Mouse (Mus musculus) monocyte, adult 2 months (primary cell): ENCODE measurements around the gene Gm20388.
A peak's percentile ranks its signal among the peaks of the same experiment; 100 is the strongest.

Experiments used
- DNase-seq, 2 experiments: peaks; one replicate each; pipeline ENCODE4 v3.0.0; 2022; ENCODE audit warnings: low spot score in 2 of 2, low read depth in 1 of 2

Gm20388 gene

DNA sequence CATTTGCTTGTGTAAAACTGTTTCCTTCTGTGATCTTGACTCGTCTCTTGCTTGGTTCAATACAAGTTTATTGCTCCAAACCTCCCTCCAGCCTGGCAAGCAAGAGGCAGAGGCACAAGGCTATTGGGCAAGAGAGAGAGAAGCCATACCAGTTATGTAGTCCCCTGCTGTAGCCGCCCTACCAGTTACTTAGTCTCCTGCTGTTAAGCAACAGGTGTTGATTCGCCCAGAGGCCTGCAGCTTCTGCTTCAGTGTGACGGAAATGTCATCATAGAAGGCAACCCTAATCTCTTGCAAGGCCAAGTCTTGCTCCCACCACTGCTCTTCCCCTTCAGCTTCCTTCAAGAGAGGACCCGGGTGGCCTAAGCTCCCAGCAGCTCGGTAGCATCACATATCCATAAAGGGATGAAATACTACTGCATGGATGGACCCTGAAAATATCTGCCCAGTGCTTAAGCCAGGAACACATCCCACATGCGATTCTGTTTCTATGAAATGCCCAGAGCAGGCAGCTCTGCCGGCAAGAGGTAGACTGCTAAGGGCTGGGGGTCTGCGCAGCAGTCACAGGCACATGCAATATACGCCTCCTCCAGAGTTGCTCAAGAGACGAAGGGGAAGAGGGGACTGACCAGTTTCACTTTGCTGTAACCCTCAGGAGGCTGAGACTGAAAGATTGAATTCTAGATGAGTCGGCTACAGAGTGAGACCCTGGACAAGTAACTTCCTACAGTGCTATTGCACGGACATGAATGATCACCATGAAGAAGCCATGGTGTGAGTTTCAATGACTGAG lies 3369.9 kb downstream of the Gm20388 start:
- DNase-seq, result peak in 1 of 2 experiments; percentile 13

DNA sequence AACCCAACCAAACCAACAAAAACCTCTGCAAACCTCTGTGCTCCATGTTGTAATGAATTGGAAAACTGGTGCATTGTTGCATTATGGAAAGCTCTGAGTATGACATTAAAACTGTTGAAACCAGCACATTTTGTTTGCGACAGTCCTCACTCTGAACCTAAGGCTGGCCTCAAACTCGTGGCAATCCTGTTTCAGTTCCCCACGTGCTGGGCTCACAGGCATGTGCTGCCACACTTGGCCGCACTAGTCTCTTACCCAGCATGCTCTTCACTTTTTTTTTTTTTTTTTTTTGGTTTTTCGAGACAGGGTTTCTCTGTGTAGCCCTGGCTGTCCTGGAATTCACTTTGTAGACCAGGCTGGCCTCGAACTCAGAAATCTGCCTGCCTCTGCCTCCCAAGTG lies 3372.4 kb downstream of the Gm20388 start:
- DNase-seq, result peak in 1 of 2 experiments; percentile 24

DNA sequence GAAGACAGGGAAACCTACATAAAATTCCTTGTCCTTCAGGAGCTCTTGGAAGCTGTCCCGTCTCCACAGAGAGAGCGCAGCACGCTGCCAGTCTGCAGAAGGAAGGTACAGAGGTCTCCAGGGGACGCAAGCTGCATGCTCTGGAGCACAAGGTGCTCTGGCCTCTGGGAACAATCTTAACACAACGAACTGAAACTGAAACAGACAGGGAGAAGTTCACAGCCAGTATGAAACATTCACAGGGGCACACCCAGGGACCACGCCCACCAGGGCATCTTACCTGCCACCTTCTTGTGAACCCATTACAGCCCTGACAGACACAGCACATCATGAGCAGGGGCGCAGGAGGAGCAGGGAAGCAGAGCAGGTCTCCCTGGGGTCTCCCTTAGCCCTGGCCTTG lies 3373.3 kb downstream of the Gm20388 start:
- no peak for DNase-seq

DNA sequence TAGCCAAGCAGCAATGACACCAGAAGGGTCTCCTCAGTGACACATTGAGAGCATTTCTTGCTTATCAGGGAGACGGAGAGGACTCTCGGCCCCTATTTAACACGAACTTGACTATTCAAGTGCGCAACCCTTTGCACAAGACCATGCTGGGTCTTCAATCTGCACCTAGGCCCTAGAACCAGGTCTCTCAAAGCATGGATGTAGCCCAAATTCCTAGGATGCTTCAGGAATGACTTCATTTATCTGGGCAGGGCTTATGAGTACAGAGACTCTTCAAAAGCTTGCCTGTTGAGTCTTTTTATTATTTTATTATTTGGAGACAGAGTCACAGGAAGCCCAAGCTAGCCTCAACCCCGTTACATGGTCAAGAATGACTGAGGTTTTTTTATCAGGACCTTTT lies 3373.9 kb downstream of the Gm20388 start:
- DNase-seq, result no peak

DNA sequence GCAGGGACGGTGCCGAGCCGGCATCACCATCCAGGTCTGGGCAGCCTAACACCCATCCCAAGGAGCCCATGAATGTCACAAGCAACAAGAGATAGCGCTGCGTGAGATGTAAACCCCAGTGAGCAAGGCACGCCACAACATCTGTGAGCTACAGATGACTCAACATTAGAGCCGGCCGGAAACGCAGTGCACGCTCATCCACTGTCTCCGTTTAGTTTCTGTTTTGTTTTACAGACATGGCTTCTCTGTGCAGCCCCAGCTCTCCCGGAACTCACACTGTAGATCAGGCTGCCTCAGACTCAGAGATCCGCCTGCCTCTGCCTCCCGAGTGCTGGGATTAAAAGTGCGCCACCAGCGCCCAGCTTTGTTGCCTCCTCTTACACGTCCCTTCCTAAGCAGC lies 3376.7 kb downstream of the Gm20388 start:
- no peak for DNase-seq

DNA sequence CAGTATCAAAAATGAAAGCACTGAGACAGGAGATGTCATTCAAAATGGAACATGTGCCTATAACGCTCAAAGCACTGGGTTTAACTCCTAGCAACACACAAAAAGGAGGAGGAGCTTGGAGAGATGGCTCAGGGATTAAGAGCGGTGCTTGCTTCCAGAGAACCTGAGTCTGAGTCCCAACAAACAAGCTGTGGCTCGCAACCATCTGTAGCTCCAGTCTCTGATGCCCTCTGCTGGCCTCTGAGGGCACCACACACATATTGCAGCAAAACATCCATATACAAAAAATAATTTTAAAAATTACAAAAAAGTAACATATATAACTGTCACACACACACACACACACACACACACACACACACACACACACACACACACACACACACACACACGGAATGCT lies 3379.5 kb downstream of the Gm20388 start:
- DNase-seq, result peak in 1 of 2 experiments; percentile 18

DNA sequence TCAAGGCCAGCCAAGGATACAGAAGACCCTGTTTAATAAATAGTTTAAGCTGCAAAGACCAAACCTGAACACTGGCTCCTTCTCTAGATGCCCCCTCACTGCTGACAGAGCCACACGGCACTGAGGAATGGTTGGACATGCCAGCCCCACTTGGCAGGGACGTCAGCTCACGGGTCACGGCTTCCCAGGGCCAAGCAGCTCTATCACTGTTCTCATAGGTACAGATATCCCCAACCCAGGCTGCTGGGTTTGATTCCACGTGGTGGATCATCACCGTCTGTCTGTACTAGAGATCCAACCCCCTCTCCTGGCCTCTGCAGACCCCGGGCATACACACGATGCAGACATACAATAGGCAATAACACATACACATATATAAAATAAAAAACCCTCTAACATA lies 3380.0 kb downstream of the Gm20388 start:
- DNase-seq, result no peak

DNA sequence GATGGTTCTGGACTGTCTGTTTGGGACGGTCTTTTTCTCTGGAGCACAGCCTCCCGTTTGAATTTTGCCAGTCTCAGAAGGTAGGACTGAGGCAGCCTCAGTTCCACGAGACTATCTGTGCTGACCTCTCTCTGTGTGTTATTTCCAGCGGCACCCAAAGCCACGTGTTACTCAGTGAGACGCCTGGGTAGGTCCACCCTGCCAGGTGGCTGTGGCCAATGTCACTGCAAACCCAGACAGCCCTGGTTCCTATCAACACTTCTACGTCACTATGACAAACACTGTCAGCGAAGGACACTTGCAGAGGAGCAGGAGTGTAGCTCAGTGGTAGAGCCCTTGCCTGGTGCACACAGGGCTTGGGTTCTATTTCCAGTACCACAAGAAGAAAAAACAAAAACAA lies 3381.1 kb downstream of the Gm20388 start:
- DNase-seq, result no peak

DNA sequence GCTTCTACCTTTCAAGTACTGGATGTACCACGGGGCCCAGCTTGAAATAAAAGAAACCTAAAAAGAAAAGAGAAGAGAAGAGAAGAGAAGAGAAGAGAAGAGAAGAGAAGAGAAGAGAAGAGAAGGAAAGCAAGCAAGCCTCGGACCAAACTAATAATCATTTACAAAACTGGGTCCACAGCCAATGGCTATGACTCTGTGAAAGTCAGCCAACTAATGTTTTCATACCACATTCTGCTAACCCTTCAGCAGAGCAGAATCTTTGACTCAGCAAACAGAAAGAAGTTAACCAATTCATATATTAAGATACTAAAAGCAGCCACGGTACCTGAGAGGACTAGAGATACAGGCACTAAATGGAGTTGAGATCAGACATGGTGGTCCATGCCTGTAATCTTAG lies 3381.6 kb downstream of the Gm20388 start:
- no peak for DNase-seq

DNA sequence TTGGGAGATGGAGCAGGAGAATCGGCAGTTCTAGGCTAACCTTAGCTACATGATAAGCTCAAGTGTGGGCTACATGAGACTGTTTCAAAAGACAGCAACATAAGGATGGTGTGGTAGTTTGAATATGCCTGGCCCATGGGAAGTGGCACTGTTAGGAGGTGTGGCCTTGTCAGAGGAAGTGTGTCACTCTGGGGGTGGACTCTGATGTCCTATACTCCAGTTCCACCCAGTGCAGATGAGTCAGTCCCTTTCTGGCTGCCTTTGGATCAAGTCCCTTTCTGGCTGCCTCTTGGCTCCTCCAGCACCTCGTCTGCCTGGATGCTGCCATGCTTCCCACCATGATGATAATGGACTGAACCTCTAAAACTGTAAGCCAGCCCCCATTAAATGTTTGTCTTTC lies 3382.1 kb downstream of the Gm20388 start:
- no peak for DNase-seq

DNA sequence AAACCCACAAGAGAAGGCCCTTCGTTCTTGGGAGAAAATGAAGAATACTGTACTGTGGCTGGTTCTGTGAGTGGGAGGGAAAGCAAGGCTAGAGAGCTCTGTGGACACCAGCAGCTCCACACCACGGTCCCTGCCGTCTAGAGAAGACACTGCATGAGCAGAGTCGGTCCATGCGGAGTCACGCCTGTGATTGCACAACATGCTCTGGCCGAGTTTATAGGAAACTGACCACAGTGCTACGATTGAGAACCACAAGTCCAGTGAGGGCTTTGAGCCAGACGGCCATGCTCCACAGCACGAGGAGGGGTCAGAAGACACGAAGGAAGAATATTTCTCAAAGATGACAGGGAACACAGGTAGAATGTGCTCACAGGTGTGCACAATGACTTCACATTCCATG lies 3387.7 kb downstream of the Gm20388 start:
- DNase-seq, result no peak

DNA sequence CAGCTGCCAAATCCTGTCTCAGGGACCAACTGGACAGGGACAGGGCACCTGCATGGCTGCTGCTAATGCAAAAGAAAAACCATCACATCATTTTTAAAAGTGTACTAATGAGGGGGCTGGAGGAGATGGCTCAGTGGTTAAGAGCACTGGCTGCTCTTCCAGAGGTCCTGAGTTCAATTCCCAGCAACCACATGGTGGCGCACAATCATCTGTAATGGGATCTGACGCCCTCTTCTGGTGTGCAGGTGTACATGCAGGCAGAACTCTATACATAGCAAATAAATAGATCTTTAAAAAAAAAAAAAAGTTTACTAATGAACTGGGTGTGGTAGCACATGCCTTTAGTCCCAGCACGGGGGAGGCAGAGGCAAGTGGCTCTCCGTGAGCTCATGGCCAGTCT lies 3398.1 kb downstream of the Gm20388 start:
- DNase-seq, result no peak

DNA sequence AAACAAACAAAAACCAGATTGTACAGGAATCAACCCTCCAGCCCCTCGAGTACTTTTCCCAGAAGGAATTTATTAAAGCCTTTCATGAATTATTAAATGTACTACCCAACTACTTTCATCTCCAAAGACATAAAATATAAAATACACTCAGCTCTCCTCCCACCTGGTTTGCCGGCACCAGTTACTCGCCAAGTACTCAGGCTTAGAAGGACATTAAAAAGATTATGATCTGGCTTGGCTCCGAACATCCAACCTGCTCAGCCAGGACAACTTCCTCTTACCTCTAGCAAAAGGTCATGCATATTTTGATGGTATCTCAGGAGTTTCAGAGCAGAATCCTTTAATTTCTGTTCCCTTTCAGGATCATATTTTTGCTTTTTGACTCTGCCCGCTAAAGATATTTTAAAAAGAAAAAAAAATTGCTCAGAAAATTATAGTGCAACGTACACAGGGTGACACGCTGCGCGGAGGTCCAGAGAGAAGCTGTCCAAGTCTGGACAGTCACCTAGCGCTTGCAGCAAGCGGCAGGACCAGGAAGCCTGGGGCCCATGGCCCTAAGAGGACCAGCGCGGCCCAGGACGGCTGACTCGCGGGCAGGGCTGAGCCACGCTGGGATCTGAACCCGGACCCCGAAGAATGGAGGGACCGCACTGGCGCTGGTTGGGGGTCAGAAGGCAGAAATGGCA lies 3407.3 kb downstream of the Gm20388 start:
- no peak for DNase-seq

DNA sequence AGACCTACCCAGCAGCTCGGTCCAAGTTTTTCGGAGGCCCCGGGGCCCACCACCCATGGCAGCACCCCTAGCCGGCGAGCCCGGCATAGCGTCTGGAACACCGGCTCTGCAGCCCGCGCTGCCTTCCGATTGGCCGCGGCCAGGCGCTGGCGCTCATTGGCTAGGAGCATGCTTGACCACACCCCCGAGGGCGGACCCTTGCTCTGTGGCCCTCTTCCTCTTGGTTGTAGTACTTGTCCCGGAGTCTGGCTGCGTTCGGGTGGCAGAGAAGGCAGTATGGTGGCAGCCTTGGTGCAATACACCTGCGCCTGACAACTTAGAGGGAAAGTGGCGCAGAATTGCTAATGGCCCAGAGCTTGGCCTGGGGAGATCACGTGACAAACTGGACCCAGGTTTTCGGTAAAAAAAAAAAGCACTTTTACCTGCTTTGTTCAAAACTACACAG lies 3407.8 kb downstream of the Gm20388 start, which contains the start of gene Fanca:
TSS of gene Fanca (minus strand) at position 110 of the 445 bp plus-strand sequence.
- peak; percentile 81 to 82 for DNase-seq

DNA sequence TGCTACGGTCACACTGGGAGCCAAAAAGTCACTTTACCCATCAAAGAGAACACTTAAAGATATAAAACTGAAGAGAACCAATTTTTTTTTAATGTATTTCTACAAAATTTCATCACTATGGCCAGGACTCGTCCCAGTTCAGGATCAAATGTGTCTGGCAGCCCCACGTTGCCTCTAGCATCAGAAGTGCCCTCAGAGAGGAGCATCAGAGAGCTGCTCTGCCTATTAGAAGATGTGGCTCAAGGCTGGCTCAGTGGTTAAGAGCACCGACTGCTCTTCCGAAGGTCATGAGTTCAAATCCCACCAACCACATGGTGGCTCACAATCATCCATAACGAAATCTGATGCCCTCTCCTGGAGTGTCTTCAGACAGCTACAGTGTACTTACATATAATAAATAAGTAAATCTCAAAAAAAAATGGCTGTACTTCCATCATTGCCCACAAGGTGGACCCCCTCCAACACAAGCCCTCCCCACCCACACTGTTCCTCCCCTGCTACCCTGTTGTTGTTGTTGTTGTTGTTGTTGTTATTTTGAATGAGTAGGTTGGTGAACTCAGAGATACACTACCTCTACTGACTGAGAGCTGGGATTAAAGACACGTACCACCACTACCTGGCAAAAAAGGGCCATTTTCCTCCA lies 3409.0 kb downstream of the Gm20388 start:
- no peak for DNase-seq

DNA sequence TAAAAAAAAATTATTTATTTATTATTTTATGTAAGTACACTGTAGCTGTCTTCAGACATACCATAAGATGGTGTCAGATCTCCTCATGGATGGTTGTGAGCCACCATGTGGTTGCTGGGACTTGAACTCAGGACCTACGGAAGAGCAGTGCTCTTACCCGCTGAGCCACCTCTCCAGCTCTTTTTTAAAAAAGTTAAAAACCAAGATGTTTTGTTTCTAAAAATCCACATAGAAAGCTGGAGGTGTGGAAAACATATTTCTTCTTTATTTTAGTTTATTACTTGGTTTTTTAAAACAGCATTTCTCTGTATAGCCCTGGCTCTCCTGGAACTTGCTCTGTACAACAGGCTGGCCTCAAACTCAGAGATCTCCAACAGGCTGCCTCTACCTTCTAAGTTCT lies 3417.9 kb downstream of the Gm20388 start:
- no peak for DNase-seq

DNA sequence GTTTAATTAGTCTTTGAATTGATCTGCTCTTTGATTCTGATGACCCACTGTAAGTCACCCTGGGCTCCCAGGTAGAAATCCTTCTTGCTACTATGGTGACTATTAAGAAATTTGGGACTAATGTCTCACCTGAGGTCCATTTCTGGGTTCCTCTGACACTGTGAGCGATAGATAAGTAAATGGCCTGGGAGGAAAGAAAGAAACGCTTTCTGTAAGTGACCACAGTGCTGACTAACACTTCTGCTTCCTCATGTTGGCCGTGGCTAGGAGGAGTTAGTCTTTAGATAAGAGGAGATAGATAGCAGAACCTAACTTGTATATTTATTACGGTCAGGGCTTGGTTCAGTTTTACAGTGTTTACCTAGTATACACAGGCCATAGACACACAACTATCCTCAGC lies 3418.7 kb downstream of the Gm20388 start:
- DNase-seq, result no peak

DNA sequence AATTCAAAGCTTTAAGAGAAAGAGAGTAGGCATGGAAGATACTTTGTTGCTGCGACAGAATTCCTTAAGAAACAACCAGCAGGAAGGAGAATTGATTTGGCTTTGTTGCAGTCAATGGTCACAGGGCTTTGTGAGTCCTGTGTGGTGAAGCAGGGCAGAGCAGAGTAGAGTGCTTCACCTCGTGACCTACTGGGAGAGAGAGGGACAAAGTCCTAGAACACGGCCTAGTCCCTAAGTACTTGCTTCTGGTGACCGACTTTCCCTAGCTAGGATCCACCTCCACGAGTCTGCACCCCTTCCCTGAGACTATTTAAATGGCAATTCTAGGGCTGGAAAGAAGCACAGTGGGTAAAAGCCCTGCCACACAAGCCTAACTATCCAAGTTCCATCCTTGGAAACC lies 3419.3 kb downstream of the Gm20388 start:
- no peak for DNase-seq

DNA sequence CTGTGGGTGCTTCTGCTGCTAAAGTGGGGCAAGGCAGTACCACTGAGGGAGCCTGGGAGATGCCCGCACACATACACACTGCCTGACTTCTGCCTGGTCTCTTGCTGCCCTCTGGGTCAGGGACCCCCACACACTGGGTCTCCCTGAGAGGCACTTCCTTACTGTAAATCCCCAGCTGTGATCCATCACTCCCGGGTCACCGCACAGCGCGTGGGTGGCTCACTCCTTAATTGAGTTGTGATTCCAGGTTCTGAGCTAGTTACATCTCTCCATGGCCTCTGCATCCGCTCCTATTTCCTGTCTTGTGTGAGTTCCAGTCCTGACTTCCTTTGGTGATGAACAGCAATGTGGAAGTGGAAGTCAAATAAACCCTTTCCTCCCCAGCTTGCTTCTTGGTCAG lies 3420.1 kb downstream of the Gm20388 start:
- no peak for DNase-seq

DNA sequence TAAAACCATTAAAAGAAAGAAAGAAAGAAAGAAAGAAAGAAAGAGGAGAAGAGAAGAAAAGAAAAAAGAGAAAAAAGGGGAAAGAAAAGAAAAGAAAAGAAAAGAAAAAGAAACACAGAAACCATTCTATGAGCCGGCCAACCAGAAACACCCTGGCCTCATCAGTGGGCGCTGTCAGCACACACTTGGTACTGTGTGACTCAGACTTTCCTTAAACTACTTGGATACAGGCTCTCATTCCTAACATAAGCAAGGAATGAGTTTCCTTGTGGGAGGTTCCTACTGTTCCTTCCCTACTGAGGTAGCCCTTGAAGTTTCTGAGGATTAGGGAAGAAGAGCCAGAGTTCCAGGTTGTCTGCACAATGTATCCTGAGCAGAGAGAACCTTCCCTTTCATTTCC lies 3420.7 kb downstream of the Gm20388 start:
- DNase-seq, result no peak

DNA sequence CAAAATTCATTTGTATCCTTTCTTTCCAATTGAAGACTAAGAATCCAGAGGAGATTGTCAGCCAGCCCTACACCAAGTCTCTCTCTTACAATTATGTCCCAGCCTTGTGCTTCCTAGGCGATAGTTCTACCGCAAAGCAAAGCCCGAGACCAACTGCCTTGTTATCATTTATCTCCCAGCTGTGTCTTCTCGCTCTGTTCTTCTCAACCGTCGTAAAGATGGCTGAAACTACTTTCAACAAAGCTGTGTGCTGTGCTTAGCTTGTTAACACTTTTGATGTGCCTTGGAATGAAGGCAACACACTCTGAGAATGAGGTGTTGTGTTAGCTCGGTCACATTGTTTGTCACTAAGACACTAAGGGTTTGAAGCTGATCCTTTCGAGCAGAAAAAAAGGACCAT lies 3421.2 kb downstream of the Gm20388 start:
- no peak for DNase-seq
